Mouse (Mus musculus) small intestine, adult 2 months (tissue): ENCODE results near the gene Gm21904. TPM values are rescaled to one million over a fixed set of nuclear protein-coding genes. Genes with fewer than 3 reads are reported as not detected.
"Not testable (repeated sequence)": the region's sequence is repeated elsewhere in the genome, so short reads cannot be mapped to it uniquely, and the experiment has no call there.

Source experiments
- H3K27ac ChIP-seq: fragments of 200-500 bp; 2 replicates; pipeline ENCODE4 v1.5.1; 2012; ENCODE audit warnings: low read depth, low read length, control low read depth, inconsistent platforms; ENCODE audit not compliant: insufficient read depth
- H3K27me3 ChIP-seq: fragments of 200-500 bp; 2 replicates; pipeline ENCODE4 v1.6.1; 2012; ENCODE audit warnings: mild to moderate bottlenecking, moderate library complexity, low read length, inconsistent platforms; ENCODE audit not compliant: control insufficient read depth, insufficient read depth
- H3K36me3 ChIP-seq: fragments of 200-500 bp; 2 replicates; pipeline ENCODE4 v1.6.1; 2012; ENCODE audit warnings: mild to moderate bottlenecking, low read length, control low read depth, inconsistent platforms; ENCODE audit not compliant: control insufficient read depth, insufficient read depth
- H3K4me1 ChIP-seq: fragments of 200-500 bp; 2 replicates; pipeline ENCODE4 v1.6.1; 2012; ENCODE audit warnings: low read length, inconsistent platforms, mixed read lengths; ENCODE audit not compliant: control insufficient read depth, insufficient read depth, insufficient read length
- H3K4me3 ChIP-seq: fragments of 200-500 bp; 2 replicates; pipeline ENCODE4 v1.5.1; 2012; ENCODE audit warnings: low read depth, mild to moderate bottlenecking, control low read depth, inconsistent platforms, low read length, moderate library complexity
- WGBS: fragments of 180-500 bp; shearing (Covaris S2); methylation state at CpG from one replicate; pipeline ENCODE4 v1.1.7; 2018; 5-methylcytosine and 5-hydroxymethylcytosine counted together
- polyA plus RNA-seq: library from polyadenylated mRNA; depleted of rRNA; stranded (reverse); fragments of >200 nt; gene quantifications from 2 replicates; pipeline ENCODE4 v1.2.3, GENCODE M21; 2012; rRNA removed

Gene Gm21904
- not detected in 2 replicates for polyA plus RNA-seq

DNA sequence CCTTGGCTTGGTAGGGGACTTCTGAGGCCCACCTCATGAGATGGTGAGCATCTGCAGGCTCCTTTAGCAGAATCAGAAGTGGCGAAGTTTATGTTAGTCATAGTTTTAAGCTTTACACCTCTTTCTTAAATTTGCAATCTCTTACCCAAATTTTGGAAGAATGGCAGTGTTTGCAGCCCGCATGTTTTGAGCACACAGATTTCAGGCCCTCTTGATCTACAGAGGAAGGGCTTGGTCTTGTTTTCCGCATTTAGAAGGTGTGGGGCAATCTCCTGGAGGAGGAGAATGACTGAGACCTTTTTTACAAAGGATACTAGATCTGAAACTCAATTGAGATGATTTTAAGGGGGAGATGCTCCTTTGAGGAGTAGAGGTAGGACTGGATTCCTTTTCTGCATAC, at the start of gene Gm21904:
Gene Gm21904, minus strand, starts transcription at position 101 of the 400 bp plus-strand sequence.
- H3K36me3 ChIP-seq, H3K4me3 ChIP-seq, H3K27ac ChIP-seq, H3K27me3 ChIP-seq, H3K4me1 ChIP-seq: not testable (repeated sequence)
- WGBS: no CpG with 5 or more reads among the region's 3 CpGs

DNA sequence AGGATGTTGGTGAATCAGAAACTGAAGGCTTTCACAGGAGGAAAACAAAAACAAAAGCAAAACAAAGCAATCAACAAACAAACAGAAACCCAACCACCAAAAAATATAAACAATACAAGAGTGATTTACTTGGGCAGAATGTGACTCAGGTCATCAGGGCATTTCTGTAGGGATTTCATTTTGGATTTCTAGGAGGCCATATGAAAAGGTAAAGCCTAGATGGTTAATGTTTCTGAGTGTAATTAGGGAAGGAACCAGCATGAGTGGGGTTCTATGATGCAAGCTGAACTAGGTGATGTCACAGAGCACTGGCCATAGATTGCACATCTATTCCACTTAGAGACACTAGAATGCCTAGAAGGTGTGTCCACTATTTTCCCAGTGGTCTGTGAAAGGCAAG, 28.4 kb upstream of the Gm21904 start, which contains the start of the genes Gm20772 and Gm20831:
Gene Gm20772, plus strand, starts transcription at position 301 of the 400 bp plus-strand sequence.
Gene Gm20831, plus strand, starts transcription at position 301 of the 400 bp plus-strand sequence.
- not testable (repeated sequence) for H3K4me1 ChIP-seq, H3K36me3 ChIP-seq, H3K27me3 ChIP-seq, H3K4me3 ChIP-seq, H3K27ac ChIP-seq

Other genes with a start within 250 kb of the Gm21904 start
- gene Gm20772, start 28.5 kb upstream of the Gm21904 start, polyA plus RNA-seq: not detected in 2 replicates
- not detected in 2 replicates for gene Gm20831, start 28.5 kb upstream of the Gm21904 start, polyA plus RNA-seq
- gene Srsy, start 91.1 kb upstream of the Gm21904 start, polyA plus RNA-seq: not detected in 2 replicates
- gene Gm21764, start 215.5 kb upstream of the Gm21904 start, polyA plus RNA-seq: not detected in 2 replicates
- not detected in 2 replicates for gene Ssty1, start 242.8 kb upstream of the Gm21904 start, polyA plus RNA-seq